Mouse (Mus musculus) liver, embryonic 16.5 days (tissue): ENCODE data around the gene Rhbdl3. TPM values are rescaled to one million over a fixed set of nuclear protein-coding genes. Genes with fewer than 3 reads are reported as not detected.

ENCODE experiments used
- ATAC-seq: fragments of 200-750 bp; cut with Nextera tagmentation; 2 replicates; pipeline ENCODE4 v1.8.0; 2017; ENCODE audit warnings: low read depth, mild to moderate bottlenecking, moderate number of reproducible peaks, moderate library complexity
- H3K27ac ChIP-seq: fragments of 300-500 bp; sonication (generic); 2 replicates; pipeline ENCODE4 v1.5.1; 2014; ENCODE audit warnings: mild to moderate bottlenecking, low read length
- H3K27me3 ChIP-seq: fragments of 300-500 bp; sonication (generic); 2 replicates; pipeline ENCODE4 v1.6.1; 2014; ENCODE audit warnings: low read depth, low read length, mixed read lengths; ENCODE audit not compliant: control insufficient read depth, insufficient read depth
- H3K36me3 ChIP-seq: fragments of 300-500 bp; sonication (generic); 2 replicates; pipeline ENCODE4 v1.6.1; 2014; ENCODE audit warnings: mild to moderate bottlenecking; ENCODE audit not compliant: control insufficient read depth, insufficient read depth
- H3K4me1 ChIP-seq: fragments of 300-500 bp; sonication (generic); 2 replicates; pipeline ENCODE4 v1.6.1; 2014; ENCODE audit warnings: low read depth, low read length, mixed read lengths; ENCODE audit not compliant: control insufficient read depth
- H3K4me2 ChIP-seq: fragments of 300-500 bp; sonication (generic); 2 replicates; pipeline ENCODE4 v1.6.1; 2014; ENCODE audit warnings: low read depth, low read length, mixed read lengths
- H3K4me3 ChIP-seq: fragments of 300-500 bp; sonication (generic); 2 replicates; pipeline ENCODE4 v1.5.1; 2014; ENCODE audit warnings: low read depth, mild to moderate bottlenecking, low read length
- H3K9ac ChIP-seq: fragments of 300-500 bp; sonication (generic); 2 replicates; pipeline ENCODE4 v1.6.1; 2014; ENCODE audit warnings: low read depth, low read length
- H3K9me3 ChIP-seq: fragments of 300-500 bp; sonication (generic); replicated peaks from 2 replicates; pipeline ENCODE4 v1.6.1; 2016; ENCODE audit warnings: low read length; ENCODE audit not compliant: control insufficient read depth
- WGBS: fragments of 180-500 bp; shearing (Covaris S2); extraction: QIAGEN DNeasy Blood & Tissue Kit; methylation state at CpG from one replicate; pipeline ENCODE4 v1.1.7; 2014; ENCODE audit not compliant: insufficient replicate concordance; 5-methylcytosine and 5-hydroxymethylcytosine counted together
- polyA plus RNA-seq: library from polyadenylated mRNA; unstranded; fragments of >200 nt; fragmentation: Nextera tagmentation; extraction: Ambion mirVana; gene quantifications from 2 replicates; pipeline ENCODE4 v1.2.1, GENCODE M21; 2015

The Rhbdl3 gene
- polyA plus RNA-seq, 1 experiment from 2014 or later: 0.02 TPM

DNA sequence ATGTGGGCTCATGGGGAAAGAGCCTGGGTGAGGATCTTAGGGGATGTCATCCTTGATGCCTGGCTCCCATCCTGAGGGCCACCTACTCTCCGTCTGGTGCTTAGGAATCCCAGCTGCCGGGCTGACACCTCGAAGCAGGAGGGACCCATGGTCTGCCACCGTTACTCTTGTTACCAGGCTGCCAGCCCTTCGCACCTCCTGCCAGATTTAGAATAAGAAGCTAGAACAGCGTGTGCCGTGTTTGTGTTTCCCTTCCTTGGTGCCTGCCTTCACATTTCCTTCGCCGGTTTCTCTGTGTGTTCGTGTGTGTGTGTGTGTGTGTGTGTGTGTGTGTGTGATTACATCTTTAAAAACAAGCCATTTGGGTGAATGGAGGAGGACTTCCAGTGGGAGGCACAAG, 4.1 kb downstream of the Rhbdl3 start:
- H3K4me3 ChIP-seq: no peak overlapping the region
- WGBS: 66% methylated on average over 10 of the region's 10 CpGs
- no peak for ATAC-seq

DNA sequence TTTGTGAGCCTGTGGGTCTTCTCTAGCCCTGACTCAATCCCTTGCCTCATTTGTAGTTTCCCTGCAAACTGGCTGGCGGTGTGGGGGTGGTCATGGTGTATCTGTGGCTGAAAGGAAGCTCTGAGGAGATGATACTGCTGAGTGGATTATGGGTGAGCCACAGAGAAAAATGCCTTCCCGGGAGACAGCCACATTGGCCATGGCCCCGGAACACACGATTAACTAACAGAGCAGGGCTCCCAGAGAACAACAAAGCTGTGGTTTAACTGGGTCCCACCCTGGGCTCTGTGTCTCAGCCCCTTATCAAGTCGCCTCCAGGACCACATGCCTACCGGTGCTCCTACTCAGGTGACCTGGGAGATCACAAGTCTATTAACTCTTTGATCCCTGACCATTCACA, 7.8 kb downstream of the Rhbdl3 start:
- Histone ChIP-seq H3K4me1 (no peaks in the 10 kb centered on the region), H3K9me3 (no peaks in the 10 kb centered on the region), H3K27me3 (no peaks in the 10 kb centered on the region), H3K4me3 (no peak overlapping the region), H3K27ac (no peak overlapping the region), H3K36me3 (no peaks in the 10 kb centered on the region), H3K4me2 (no peak overlapping the region), H3K9ac (no peak overlapping the region)
- no peak for ATAC-seq
- WGBS: 21% methylated on average over 6 of the region's 6 CpGs

More for the DNA sequence above, 4.1 kb downstream of the Rhbdl3 start:
- no peaks in the 10 kb centered on the region for H3K9me3 ChIP-seq
- no peak overlapping the region for H3K27ac ChIP-seq
- H3K9ac ChIP-seq: no peak overlapping the region
- H3K4me1 ChIP-seq: peaks cover 3% of the 10 kb centered on the region
- H3K36me3 ChIP-seq: no peaks in the 10 kb centered on the region
- H3K27me3 ChIP-seq: peaks cover 35% of the 10 kb centered on the region
- H3K4me2 ChIP-seq: no peak overlapping the region

GRCm38 (mm10) chr11:80311271-80311670, 10.6 kb downstream of the Rhbdl3 start:
- no peak for ATAC-seq
- Histone ChIP-seq H3K36me3 (no peaks in the 10 kb centered on the region), H3K27me3 (no peaks in the 10 kb centered on the region), H3K9ac (no peak overlapping the region), H3K4me2 (no peak overlapping the region), H3K9me3 (no peaks in the 10 kb centered on the region), H3K4me1 (no peaks in the 10 kb centered on the region), H3K4me3 (no peak overlapping the region), H3K27ac (no peak overlapping the region)
- WGBS: 71% methylated on average over 4 of the region's 4 CpGs

DNA sequence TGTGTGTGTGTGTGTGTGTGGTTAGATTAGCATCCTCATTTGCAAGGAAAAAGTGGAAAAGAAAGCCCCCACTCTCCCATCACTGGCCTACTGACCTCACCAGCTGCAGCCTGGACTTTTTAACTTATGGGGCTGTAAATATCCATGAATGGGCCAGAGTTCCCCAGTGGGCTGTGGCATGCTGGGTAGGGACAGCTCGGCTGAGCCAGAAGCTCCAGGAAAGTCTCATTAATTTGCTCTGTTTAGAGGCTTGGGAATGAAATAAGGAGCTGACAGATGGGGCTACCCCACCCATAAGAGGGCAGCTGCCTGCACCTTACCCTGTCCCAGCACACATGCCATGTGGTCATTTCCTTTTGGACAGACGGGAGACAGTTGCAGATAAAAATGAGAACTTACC, 11.3 kb downstream of the Rhbdl3 start:
- no peak overlapping the region for H3K4me2 ChIP-seq
- WGBS: 33% methylated on average over 2 of the region's 2 CpGs
- no peak overlapping the region for H3K9ac ChIP-seq
- no peaks in the 10 kb centered on the region for H3K27me3 ChIP-seq
- no peak overlapping the region for H3K27ac ChIP-seq
- no peaks in the 10 kb centered on the region for H3K9me3 ChIP-seq
- no peak overlapping the region for H3K4me3 ChIP-seq
- no peaks in the 10 kb centered on the region for H3K4me1 ChIP-seq
- H3K36me3 ChIP-seq: no peaks in the 10 kb centered on the region
- no peak for ATAC-seq

- ATAC-seq: no peak
- no peaks in the 10 kb centered on the region for H3K27me3 ChIP-seq
- H3K4me2 ChIP-seq: no peak overlapping the region
- no peak overlapping the region for H3K27ac ChIP-seq
- no peaks in the 10 kb centered on the region for H3K36me3 ChIP-seq
- H3K9ac ChIP-seq: no peak overlapping the region
- H3K9me3 ChIP-seq: no peaks in the 10 kb centered on the region
- H3K4me3 ChIP-seq: no peak overlapping the region
- no peaks in the 10 kb centered on the region for H3K4me1 ChIP-seq
- WGBS: 6% methylated on average over 6 of the region's 6 CpGs
Measured at GRCm38 (mm10) chr11:80312565-80312964, 11.9 kb downstream of the Rhbdl3 start.

- no peaks in the 10 kb centered on the region for H3K9me3 ChIP-seq
- no peaks in the 10 kb centered on the region for H3K4me1 ChIP-seq
- no peak overlapping the region for H3K4me3 ChIP-seq
- 41% methylated on average over 1 of the region's 1 CpGs for WGBS
- H3K27me3 ChIP-seq: no peaks in the 10 kb centered on the region
- no peak overlapping the region for H3K4me2 ChIP-seq
- no peak for ATAC-seq
- no peak overlapping the region for H3K27ac ChIP-seq
- H3K9ac ChIP-seq: no peak overlapping the region
- no peaks in the 10 kb centered on the region for H3K36me3 ChIP-seq
Measured at GRCm38 (mm10) chr11:80313462-80313861, 12.8 kb downstream of the Rhbdl3 start.

- Histone ChIP-seq H3K27me3 (no peaks in the 10 kb centered on the region), H3K4me3 (no peak overlapping the region), H3K27ac (no peak overlapping the region), H3K4me2 (no peak overlapping the region), H3K9me3 (no peaks in the 10 kb centered on the region), H3K4me1 (no peaks in the 10 kb centered on the region), H3K36me3 (no peaks in the 10 kb centered on the region), H3K9ac (no peak overlapping the region)
- ATAC-seq: no peak
- WGBS: 48% methylated on average over 4 of the region's 4 CpGs
Measured at GRCm38 (mm10) chr11:80313944-80314343, 13.2 kb downstream of the Rhbdl3 start.

- no peak for ATAC-seq
- H3K4me2 ChIP-seq: no peak overlapping the region
- H3K27ac ChIP-seq: no peak overlapping the region
- 45% methylated on average over 10 of the region's 10 CpGs for WGBS
- H3K9ac ChIP-seq: no peak overlapping the region
- H3K9me3 ChIP-seq: no peaks in the 10 kb centered on the region
- H3K36me3 ChIP-seq: no peaks in the 10 kb centered on the region
- no peaks in the 10 kb centered on the region for H3K27me3 ChIP-seq
- H3K4me3 ChIP-seq: no peak overlapping the region
- no peaks in the 10 kb centered on the region for H3K4me1 ChIP-seq
Measured at GRCm38 (mm10) chr11:80315743-80316639, 15.3 kb downstream of the Rhbdl3 start.

GRCm38 (mm10) chr11:80323255-80323654, 22.5 kb downstream of the Rhbdl3 start:
- no peak overlapping the region for H3K27ac ChIP-seq
- H3K4me1 ChIP-seq: no peaks in the 10 kb centered on the region
- H3K36me3 ChIP-seq: no peaks in the 10 kb centered on the region
- WGBS: 26% methylated on average over 13 of the region's 13 CpGs
- no peak overlapping the region for H3K9ac ChIP-seq
- no peak overlapping the region for H3K4me3 ChIP-seq
- H3K27me3 ChIP-seq: no peaks in the 10 kb centered on the region
- H3K9me3 ChIP-seq: no peaks in the 10 kb centered on the region
- H3K4me2 ChIP-seq: no peak overlapping the region
- ATAC-seq: no peak; the same call in 1 of the 2 replicates
